Mouse (Mus musculus) neural tube, embryonic 14.5 days (tissue): ENCODE measurements at regions not wholly inside any gene's neighbourhood (a gene's known extent, or its start where the extent isn't known, plus 50 kb on each side); places are given as distances from the start of the nearest gene placed in this dataset.

Experiments used
- ATAC-seq: fragments of 200-750 bp; cut with Nextera tagmentation; 2 replicates; pipeline ENCODE4 v1.8.0; 2017; ENCODE audit warnings: low read depth, mild to moderate bottlenecking, moderate TSS enrichment, moderate library complexity
- H3K27ac ChIP-seq: fragments of 300-500 bp; sonication (generic); 2 replicates; pipeline ENCODE4 v1.5.1; 2014; ENCODE audit warnings: low read depth, mild to moderate bottlenecking, control low read depth, low read length, moderate library complexity, mixed read lengths
- H3K27me3 ChIP-seq: fragments of 300-500 bp; sonication (generic); 2 replicates; pipeline ENCODE4 v1.6.1; 2014; ENCODE audit warnings: low read length; ENCODE audit not compliant: control insufficient read depth, insufficient read depth
- H3K36me3 ChIP-seq: fragments of 300-500 bp; sonication (generic); 2 replicates; pipeline ENCODE4 v1.6.1; 2014; ENCODE audit warnings: low read length, mixed read lengths; ENCODE audit not compliant: control insufficient read depth, insufficient read depth
- H3K4me1 ChIP-seq: fragments of 300-500 bp; sonication (generic); 2 replicates; pipeline ENCODE4 v1.6.1; 2014; ENCODE audit warnings: low read length; ENCODE audit not compliant: control insufficient read depth, insufficient read depth
- H3K4me2 ChIP-seq: fragments of 300-500 bp; sonication (generic); 2 replicates; pipeline ENCODE4 v1.6.1; 2014; ENCODE audit warnings: mild to moderate bottlenecking, low read depth, low read length, control low read depth
- H3K4me3 ChIP-seq: fragments of 300-500 bp; sonication (generic); 2 replicates; pipeline ENCODE4 v1.5.1; 2014; ENCODE audit warnings: low read depth, low read length, control low read depth, mixed read lengths
- H3K9ac ChIP-seq: fragments of 300-500 bp; sonication (generic); replicated peaks from 2 replicates; pipeline ENCODE4 v1.6.1; 2014; ENCODE audit warnings: low read depth, mild to moderate bottlenecking, control low read depth, low read length, mixed read lengths
- H3K9me3 ChIP-seq: fragments of 300-500 bp; sonication (generic); 2 replicates; pipeline ENCODE4 v1.6.1; 2016; ENCODE audit warnings: low read length; ENCODE audit not compliant: control insufficient read depth
- WGBS: fragments of 180-500 bp; shearing (Covaris S2); extraction: QIAGEN DNeasy Blood & Tissue Kit; methylation state at CpG from one replicate; pipeline ENCODE4 v1.1.7; 2014; 5-methylcytosine and 5-hydroxymethylcytosine counted together

GRCm38 (mm10) chr2:83396307-83396706, 247.9 kb upstream of the Zc3h15 start:
- H3K4me1 ChIP-seq, result no peaks in the 10 kb centered on the region
- no peak overlapping the region for H3K4me2 ChIP-seq
- no peak for ATAC-seq
- no peak overlapping the region for H3K9ac ChIP-seq
- no peaks in the 10 kb centered on the region for H3K36me3 ChIP-seq
- no peak overlapping the region for H3K4me3 ChIP-seq
- H3K27ac ChIP-seq, result no peak overlapping the region
- H3K9me3 ChIP-seq, result no peaks in the 10 kb centered on the region
- no peaks in the 10 kb centered on the region for H3K27me3 ChIP-seq
- 74% methylated on average over 1 of the region's 1 CpGs for WGBS

DNA sequence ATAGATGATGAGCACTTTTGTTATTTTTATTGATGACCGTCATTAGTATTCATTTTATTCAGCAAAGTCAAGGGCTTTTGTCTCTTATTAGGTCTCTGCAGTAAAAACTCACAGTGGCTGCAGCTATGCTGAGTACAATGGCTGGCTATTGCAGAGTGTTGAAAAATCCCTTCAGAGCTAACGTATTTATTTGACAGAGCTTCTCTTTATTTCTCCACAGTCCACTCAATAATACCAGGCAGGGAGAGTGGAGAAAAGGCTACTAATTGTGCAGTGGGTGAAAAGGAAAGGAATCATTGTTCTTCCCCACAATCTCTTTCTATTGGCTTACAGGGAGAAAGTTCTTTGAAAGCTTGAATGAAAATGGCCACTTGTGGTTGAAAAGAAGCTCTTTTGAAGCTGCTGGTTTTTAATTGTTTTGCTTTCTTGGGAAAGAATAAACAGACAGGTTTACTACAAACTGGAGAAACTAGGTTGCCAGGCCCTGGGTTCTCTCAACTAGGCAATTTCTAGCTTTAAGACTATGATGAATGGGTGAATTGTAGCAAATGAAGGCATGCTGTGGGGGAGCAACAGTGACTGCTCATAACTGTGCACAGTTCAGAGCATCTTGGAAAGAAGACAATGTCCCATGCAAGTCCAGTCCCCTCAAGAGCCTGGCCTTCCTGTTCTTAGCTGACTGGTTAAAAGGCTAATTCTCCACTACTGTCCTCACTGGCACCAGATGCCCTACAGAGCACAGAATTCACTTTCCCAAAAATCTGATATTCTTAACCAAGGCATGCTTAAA, 247.2 kb upstream of the Zc3h15 start:
- Histone ChIP-seq H3K4me3 (no peak overlapping the region), H3K27ac (no peak overlapping the region), H3K27me3 (no peaks in the 10 kb centered on the region), H3K4me1 (no peaks in the 10 kb centered on the region), H3K9me3 (no peaks in the 10 kb centered on the region), H3K9ac (no peak overlapping the region), H3K4me2 (no peak overlapping the region), H3K36me3 (no peaks in the 10 kb centered on the region)
- WGBS, result 22% methylated on average over 2 of the region's 2 CpGs
- ATAC-seq, result 0 out of 2 replicates have a peak, but pooled peaks have one; percentile 46

DNA sequence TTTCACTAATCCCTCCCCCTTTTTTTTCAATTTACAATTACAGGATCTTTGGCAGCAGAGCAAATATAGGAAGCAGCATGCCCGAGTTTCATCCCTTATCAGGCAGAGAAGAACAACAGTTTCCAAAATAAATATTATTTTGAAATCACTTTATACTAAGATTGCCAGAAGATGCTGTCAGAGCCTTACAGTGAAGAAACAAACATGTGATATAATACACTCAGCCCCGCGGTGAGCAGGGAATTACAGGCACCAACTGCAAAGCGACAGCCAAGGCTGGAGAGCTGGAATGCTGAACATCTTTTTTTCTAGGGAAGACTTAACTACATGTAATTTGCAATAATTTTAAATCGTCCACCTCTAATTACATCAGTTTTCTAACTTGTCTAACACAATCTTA, 201.5 kb upstream of the Zc3h15 start:
- Histone ChIP-seq H3K27ac (no peak overlapping the region), H3K4me1 (no peaks in the 10 kb centered on the region), H3K4me2 (no peak overlapping the region), H3K9ac (no peak overlapping the region), H3K27me3 (no peaks in the 10 kb centered on the region), H3K4me3 (no peak overlapping the region), H3K36me3 (no peaks in the 10 kb centered on the region), H3K9me3 (no peaks in the 10 kb centered on the region)
- ATAC-seq, result no peak
- whole genome bisulfite sequencing, result 79% methylated on average over 5 of the region's 5 CpGs

DNA sequence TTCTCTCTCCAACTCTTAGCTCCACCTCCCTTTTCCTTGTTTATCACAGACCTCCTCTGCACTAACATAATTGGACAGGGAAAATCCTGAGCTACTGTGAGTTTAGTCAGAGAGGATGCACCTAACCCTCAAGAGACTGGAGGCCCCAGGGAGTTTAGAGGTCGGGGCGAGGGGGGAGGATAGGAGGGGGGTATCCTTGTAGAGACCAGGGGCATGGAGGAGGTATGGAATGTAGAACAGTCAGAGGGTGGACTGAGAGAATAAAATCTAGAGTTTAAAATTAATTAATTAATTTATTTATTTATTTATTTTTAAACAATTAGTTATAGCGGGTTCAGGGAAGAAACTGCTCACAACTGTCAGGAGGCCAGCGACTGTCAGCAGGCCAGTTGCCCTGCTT, 192.9 kb upstream of the Zc3h15 start:
- no peak overlapping the region for H3K4me3 ChIP-seq
- no peak overlapping the region for H3K9ac ChIP-seq
- no peak overlapping the region for H3K4me2 ChIP-seq
- 84% methylated on average over 4 of the region's 4 CpGs for WGBS
- H3K9me3 ChIP-seq, result no peaks in the 10 kb centered on the region
- no peaks in the 10 kb centered on the region for H3K27me3 ChIP-seq
- no peak for ATAC-seq
- no peak overlapping the region for H3K27ac ChIP-seq
- no peaks in the 10 kb centered on the region for H3K36me3 ChIP-seq
- H3K4me1 ChIP-seq, result no peaks in the 10 kb centered on the region
